Mouse (Mus musculus) forebrain, postnatal 0 days (tissue): ENCODE measurements around the gene Zbed5. TPM values are rescaled to one million over a fixed set of nuclear protein-coding genes. Genes with fewer than 3 reads are reported as not detected.
"Not testable (repeated sequence)": the region's sequence is repeated elsewhere in the genome, so short reads cannot be mapped to it uniquely, and the experiment has no call there.

Experiments
- ATAC-seq: fragments of 200-750 bp; cut with Nextera tagmentation; 2 replicates; pipeline ENCODE4 v1.8.0; 2017; ENCODE audit warnings: mild to moderate bottlenecking, moderate library complexity
- DNase-seq: peaks from one replicate; pipeline ENCODE4 v3.0.0-alpha.2; 2015
- H3K27ac ChIP-seq: fragments of 300-500 bp; sonication (generic); 2 replicates; pipeline ENCODE4 v1.5.1; 2014; ENCODE audit warnings: low read depth, mild to moderate bottlenecking, antibody characterized with exemption, low read length, moderate library complexity, mixed read lengths
- H3K27me3 ChIP-seq: fragments of 300-500 bp; sonication (generic); 2 replicates; pipeline ENCODE4 v1.6.1; 2014; ENCODE audit warnings: mild to moderate bottlenecking, low read length, mixed read lengths; ENCODE audit not compliant: insufficient read depth
- H3K36me3 ChIP-seq: fragments of 300-500 bp; sonication (generic); 2 replicates; pipeline ENCODE4 v1.6.1; 2014; ENCODE audit warnings: mild to moderate bottlenecking, moderate library complexity; ENCODE audit not compliant: insufficient read depth
- H3K4me1 ChIP-seq: fragments of 300-500 bp; sonication (generic); 2 replicates; pipeline ENCODE4 v1.6.1; 2014; ENCODE audit warnings: antibody characterized with exemption; ENCODE audit not compliant: insufficient read depth
- H3K4me2 ChIP-seq: fragments of 300-500 bp; sonication (generic); 2 replicates; pipeline ENCODE4 v1.6.1; 2014; ENCODE audit warnings: low read depth, mild to moderate bottlenecking, moderate library complexity
- H3K4me3 ChIP-seq: fragments of 300-500 bp; sonication (generic); 2 replicates; pipeline ENCODE4 v1.5.1; 2014; ENCODE audit warnings: low read depth, low read length, mixed read lengths
- H3K9ac ChIP-seq: fragments of 300-500 bp; sonication (generic); 2 replicates; pipeline ENCODE4 v1.6.1; 2014; ENCODE audit warnings: mild to moderate bottlenecking
- H3K9me3 ChIP-seq: fragments of 300-500 bp; sonication (generic); 2 replicates; pipeline ENCODE4 v1.6.1; 2016; ENCODE audit warnings: low read length
- CTCF ChIP-seq: sonication (generic); IDR thresholded peaks from 2 replicates; pipeline ENCODE4 v1.5.1; 2016; ENCODE audit warnings: antibody characterized with exemption, control low read depth, low read depth
- WGBS: fragments of 180-500 bp; shearing (Covaris S2); extraction: QIAGEN DNeasy Blood & Tissue Kit; methylation state at CpG from one replicate; pipeline ENCODE4 v1.1.7; 2014; 5-methylcytosine and 5-hydroxymethylcytosine counted together
- polyA plus RNA-seq: library from polyadenylated mRNA; unstranded; fragments of >200 nt; fragmentation: Nextera tagmentation; extraction: Ambion mirVana; gene quantifications from 2 replicates; pipeline ENCODE4 v1.2.1, GENCODE M21; 2015
- total RNA-seq: library from RNA; depleted of rRNA; stranded (reverse); fragments of >200 nt; gene quantifications from 2 replicates; pipeline ENCODE4 v1.2.3, GENCODE M21; 2014; rRNA removed

The Zbed5 gene
- total and polyA plus RNA-seq, 2 experiments from 2014 or later: 9.8 to 23.6 TPM

GRCm38 (mm10) chr5:129940736-129941494, 45.4 kb downstream of the Zbed5 start:
- DNase-seq: no peak

DNA sequence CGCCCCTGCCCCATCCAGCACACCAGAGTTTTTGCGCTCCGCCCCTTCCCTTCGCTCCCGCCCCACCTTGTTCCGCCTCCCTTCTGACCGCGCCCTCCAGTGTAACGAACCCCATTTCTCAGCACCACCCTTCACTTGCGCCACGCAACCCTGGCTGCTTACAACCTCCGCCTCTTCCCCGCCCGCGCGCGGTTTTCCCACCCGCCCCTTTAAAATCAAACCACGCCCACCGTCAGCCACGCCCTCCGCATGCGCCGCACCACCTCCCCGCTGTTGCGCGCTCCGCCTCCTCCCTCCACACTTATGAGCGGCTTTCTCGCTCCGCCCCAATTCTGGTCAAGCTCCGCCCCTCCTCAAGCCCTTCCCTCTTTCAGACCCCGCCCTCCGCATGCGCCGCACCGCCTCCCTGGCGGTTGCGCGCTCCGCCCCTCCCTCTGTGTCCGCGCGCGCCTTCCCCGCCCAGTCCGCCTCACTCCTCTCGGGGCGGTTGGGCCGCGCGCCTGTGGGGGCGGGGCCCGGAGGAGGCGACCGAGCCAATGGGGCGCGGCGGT, 46.0 kb downstream of the Zbed5 start, which contains the start of gene Vkorc1l1:
Vkorc1l1 (plus strand) TSS at position 476 of the 551 bp plus-strand sequence.
- TF ChIP-seq CTCF: no peak
- Histone ChIP-seq H3K4me3 (peak within 1 kb of the TSS; percentile 74), H3K36me3 (no peaks in the 10 kb centered on the region), H3K27me3 (no peaks in the 10 kb centered on the region), H3K9ac (peak within 1 kb of the TSS; percentile 73), H3K4me1 (0 out of 2 replicates have a peak, but pooled peaks cover 3% of the 10 kb centered on the region), H3K4me2 (peak within 1 kb of the TSS; percentile 81), H3K27ac (peak within 1 kb of the TSS; percentile 59), H3K9me3 (no peaks in the 10 kb centered on the region)
- WGBS: 2% methylated on average over 59 of the region's 59 CpGs
- peak; percentile 93 for ATAC-seq
- peak; percentile 99 for DNase-seq

More at GRCm38 (mm10) chr5:129940736-129941494, 45.4 kb downstream of the Zbed5 start:
- H3K9me3 ChIP-seq: no peaks in the 10 kb centered on the region
- H3K4me1 ChIP-seq: 0 out of 2 replicates have a peak, but pooled peaks cover 3% of the 10 kb centered on the region
- no peaks in the 10 kb centered on the region for H3K27me3 ChIP-seq
- H3K36me3 ChIP-seq: no peaks in the 10 kb centered on the region
- H3K9ac ChIP-seq: peak overlapping the region; percentile 73
- H3K27ac ChIP-seq: peak overlapping the region; percentile 59
- peak overlapping the region; percentile 74 for H3K4me3 ChIP-seq
- WGBS: 8% methylated on average over 9 of the region's 9 CpGs
- TF ChIP-seq CTCF: no peak
- H3K4me2 ChIP-seq: peak overlapping the region; percentile 48
- ATAC-seq: peak; percentile 58

DNA sequence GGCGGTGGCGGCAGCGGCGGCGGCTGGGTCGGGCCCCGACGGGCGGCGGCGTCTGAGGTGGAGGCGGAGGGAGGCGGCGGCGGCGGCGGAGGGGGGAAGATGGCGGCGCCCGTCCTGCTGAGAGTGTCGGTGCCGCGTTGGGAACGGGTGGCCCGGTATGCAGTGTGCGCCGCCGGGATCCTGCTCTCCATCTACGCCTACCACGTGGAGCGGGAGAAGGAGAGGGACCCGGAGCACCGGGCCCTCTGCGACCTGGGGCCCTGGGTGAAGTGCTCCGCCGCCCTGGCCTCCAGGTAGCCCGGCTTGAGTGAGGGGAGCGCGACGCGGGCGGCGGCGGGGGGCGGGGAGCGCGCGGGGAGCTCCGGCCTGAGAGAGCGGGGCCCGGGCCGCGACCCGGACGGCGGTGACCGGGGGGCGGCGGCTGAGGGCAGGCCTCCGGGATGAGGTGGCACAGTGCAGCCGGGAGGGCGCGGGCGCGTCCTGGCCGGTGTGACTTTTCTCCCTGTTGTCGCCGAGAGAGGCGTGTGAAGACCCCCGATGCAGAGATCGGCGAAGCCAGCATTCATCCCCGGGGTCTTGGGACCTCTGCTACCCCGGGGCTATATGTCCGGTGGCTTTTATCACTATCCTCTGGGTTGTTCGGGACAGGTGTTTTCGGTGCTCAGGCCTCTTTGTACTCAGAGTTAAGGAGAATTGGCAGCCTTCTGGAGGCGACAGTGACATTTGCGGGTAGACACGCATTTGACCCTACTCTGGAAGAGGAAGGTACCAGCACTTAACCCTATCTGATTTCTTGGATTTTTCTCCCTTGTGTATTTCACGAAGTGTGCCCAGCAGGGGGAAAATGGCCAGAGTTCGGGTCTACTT, 46.8 kb downstream of the Zbed5 start:
- Histone ChIP-seq H3K4me3 (peak overlapping the region; percentile 74), H3K4me2 (peak overlapping the region; percentile 81), H3K27ac (peak overlapping the region; percentile 59; the same call in 1 of the 2 replicates), H3K9ac (peak overlapping the region; percentile 73)
- WGBS: 1% methylated on average over 46 of the region's 82 CpGs
- not testable (repeated sequence) for H3K36me3 ChIP-seq, H3K4me1 ChIP-seq, H3K9me3 ChIP-seq, H3K27me3 ChIP-seq
- peak; percentile 21 for DNase-seq
- peak; percentile 37 for ATAC-seq

DNA sequence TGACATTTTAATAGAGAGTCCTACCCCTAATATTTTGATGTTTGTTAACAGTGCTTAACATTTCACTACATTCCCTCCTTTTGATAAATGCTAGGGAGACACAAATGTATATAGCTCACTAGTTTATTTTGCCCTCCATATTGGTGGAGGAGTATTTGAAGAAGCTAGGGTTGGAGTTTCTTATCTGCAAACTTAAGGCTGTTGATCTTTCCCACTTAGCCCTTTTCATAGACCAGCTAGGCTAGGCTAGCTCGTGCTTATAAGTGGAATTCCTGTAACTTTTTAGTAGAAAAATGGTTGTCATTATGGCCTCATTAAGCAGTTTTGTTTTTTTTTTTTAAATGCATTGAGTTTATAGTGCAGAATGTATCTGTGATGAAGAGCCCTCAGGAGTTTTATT, 47.9 kb downstream of the Zbed5 start:
- WGBS: 86% methylated on average over 1 of the region's 1 CpGs
- Histone ChIP-seq H3K4me3 (no peak overlapping the region), H3K36me3 (no peaks in the 10 kb centered on the region), H3K27ac (no peak overlapping the region), H3K9ac (no peak overlapping the region), H3K4me2 (no peak overlapping the region), H3K9me3 (no peaks in the 10 kb centered on the region), H3K4me1 (0 out of 2 replicates have a peak, but pooled peaks cover 3% of the 10 kb centered on the region), H3K27me3 (no peaks in the 10 kb centered on the region)
- DNase-seq (no peak), ATAC-seq (no peak)
- no peak for TF ChIP-seq CTCF

GRCm38 (mm10) chr5:129947528-129948033, 52.1 kb downstream of the Zbed5 start:
- Histone ChIP-seq H3K9ac (no peak overlapping the region), H3K36me3 (no peaks in the 10 kb centered on the region), H3K27me3 (no peaks in the 10 kb centered on the region), H3K4me1 (0 out of 2 replicates have a peak, but pooled peaks cover 3% of the 10 kb centered on the region), H3K4me3 (no peak overlapping the region), H3K27ac (no peak overlapping the region), H3K4me2 (no peak overlapping the region), H3K9me3 (no peaks in the 10 kb centered on the region)
- ATAC-seq (no peak), DNase-seq (no peak)
- no peak for TF ChIP-seq CTCF
- 96% methylated on average over 2 of the region's 2 CpGs for WGBS

GRCm38 (mm10) chr5:129952143-129952542, 56.6 kb downstream of the Zbed5 start:
- ATAC-seq: no peak

More at GRCm38 (mm10) chr5:129952143-129952542, 56.6 kb downstream of the Zbed5 start:
- Histone ChIP-seq H3K4me1 (no peaks in the 10 kb centered on the region), H3K9me3 (no peaks in the 10 kb centered on the region), H3K4me2 (no peak overlapping the region), H3K9ac (no peak overlapping the region), H3K36me3 (no peaks in the 10 kb centered on the region), H3K4me3 (no peak overlapping the region), H3K27ac (no peak overlapping the region), H3K27me3 (no peaks in the 10 kb centered on the region)
- 94% methylated on average over 4 of the region's 4 CpGs for WGBS
- DNase-seq: no peak
- no peak for TF ChIP-seq CTCF

Other genes with a start within 250 kb of the Zbed5 start
- 4.3 and 5.8 TPM in 2 replicates for gene Zfp11, start 225.6 kb upstream of the Zbed5 start, total RNA-seq
- gene Zfp11, start 225.6 kb upstream of the Zbed5 start, polyA plus RNA-seq: 3.3 and 4.8 TPM in 2 replicates
- not detected in 2 replicates for gene Sept14, start 187.2 kb upstream of the Zbed5 start, total RNA-seq
- not detected in 2 replicates for gene Sept14, start 187.2 kb upstream of the Zbed5 start, polyA plus RNA-seq
- 131 and 146 TPM in 2 replicates for gene Mrps17, start 180.2 kb upstream of the Zbed5 start, total RNA-seq
- 169 and 184 TPM in 2 replicates for gene Mrps17, start 180.2 kb upstream of the Zbed5 start, polyA plus RNA-seq
- 71.7 and 83.2 TPM in 2 replicates for gene Nipsnap2, start 170.7 kb upstream of the Zbed5 start, total RNA-seq
- gene Nipsnap2, start 170.7 kb upstream of the Zbed5 start, polyA plus RNA-seq: 90.8 and 97.9 TPM in 2 replicates
- 33.3 and 37.9 TPM in 2 replicates for gene Psph, start 108.3 kb upstream of the Zbed5 start, total RNA-seq
- 44.6 and 46.3 TPM in 2 replicates for gene Psph, start 108.3 kb upstream of the Zbed5 start, polyA plus RNA-seq
- gene Sumf2, start 48.7 kb upstream of the Zbed5 start, total RNA-seq: 16.6 and 29.9 TPM in 2 replicates
- gene Sumf2, start 48.7 kb upstream of the Zbed5 start, polyA plus RNA-seq: 21.2 and 22.3 TPM in 2 replicates
- gene Chchd2, start 8.3 kb upstream of the Zbed5 start, total RNA-seq: 905 and 1,053 TPM in 2 replicates
- 889 and 1,240 TPM in 2 replicates for gene Chchd2, start 8.3 kb upstream of the Zbed5 start, polyA plus RNA-seq
- gene Phkg1, start 2.8 kb downstream of the Zbed5 start, total RNA-seq: 1.2 and 1.4 TPM in 2 replicates
- gene Phkg1, start 2.8 kb downstream of the Zbed5 start, polyA plus RNA-seq: 0.50 and 1.3 TPM in 2 replicates
- gene Nupr1l, start 12.8 kb downstream of the Zbed5 start, total RNA-seq: 1.4 and 3.0 TPM in 2 replicates
- gene Nupr1l, start 12.8 kb downstream of the Zbed5 start, polyA plus RNA-seq: 5.5 and 5.6 TPM in 2 replicates
- gene Vkorc1l1, start 46.2 kb downstream of the Zbed5 start, total RNA-seq: 43.5 and 52.8 TPM in 2 replicates
- 16.9 and 22.0 TPM in 2 replicates for gene Vkorc1l1, start 46.2 kb downstream of the Zbed5 start, polyA plus RNA-seq
- gene Gusb, start 107.3 kb downstream of the Zbed5 start, total RNA-seq: 17.2 and 19.9 TPM in 2 replicates
- gene Gusb, start 107.3 kb downstream of the Zbed5 start, polyA plus RNA-seq: 27.7 and 29.3 TPM in 2 replicates
- gene Asl, start 133.5 kb downstream of the Zbed5 start, total RNA-seq: 28.7 and 33.2 TPM in 2 replicates
- 32.5 and 39.3 TPM in 2 replicates for gene Asl, start 133.5 kb downstream of the Zbed5 start, polyA plus RNA-seq
- 63.2 and 69.1 TPM in 2 replicates for gene Crcp, start 133.6 kb downstream of the Zbed5 start, total RNA-seq
- 87.1 and 91.2 TPM in 2 replicates for gene Crcp, start 133.6 kb downstream of the Zbed5 start, polyA plus RNA-seq
- 50.7 and 55.3 TPM in 2 replicates for gene Tpst1, start 177.6 kb downstream of the Zbed5 start, total RNA-seq
- gene Tpst1, start 177.6 kb downstream of the Zbed5 start, polyA plus RNA-seq: 50.3 and 55.4 TPM in 2 replicates
- 16.7 and 22.4 TPM in 2 replicates for gene Kctd7, start 249.1 kb downstream of the Zbed5 start, total RNA-seq
- gene Kctd7, start 249.1 kb downstream of the Zbed5 start, polyA plus RNA-seq: 7.4 and 10.7 TPM in 2 replicates